Mouse (Mus musculus) bone marrow macrophage, adult 2 months (primary cell): ENCODE measurements around the gene Dpm1.

Experiments used
- CTCF ChIP-seq: IDR thresholded peaks from 2 replicates; pipeline ENCODE4 v1.5.1; 2012; ENCODE audit warnings: low read depth, mild to moderate bottlenecking, low read length, moderate library complexity
- POLR2A ChIP-seq: IDR thresholded peaks from 2 replicates; pipeline ENCODE4 v1.6.1; 2012; ENCODE audit warnings: mild to moderate bottlenecking, low read depth, low read length, borderline replicate concordance

DNA sequence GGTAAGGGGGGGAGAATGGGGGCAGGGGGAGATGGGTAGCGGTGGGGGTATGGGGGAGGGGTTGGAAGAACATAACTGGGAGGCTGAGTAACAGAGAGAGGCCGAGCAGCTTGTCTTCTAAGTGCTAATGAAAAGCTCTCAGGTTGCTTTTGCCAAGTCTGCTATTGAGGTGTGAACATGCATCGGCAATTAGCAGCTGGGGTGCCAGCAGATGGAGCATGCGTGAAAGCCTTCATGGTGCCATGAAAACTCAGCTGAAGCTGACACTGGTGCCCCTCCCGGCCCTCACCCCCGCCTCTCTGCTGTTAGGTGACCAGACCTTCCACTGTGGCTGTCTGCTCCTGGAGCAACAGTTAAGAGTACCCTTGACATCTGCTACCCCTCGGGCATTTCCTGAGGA, 23.4 kb upstream of the Dpm1 start:
- TF ChIP-seq CTCF (no peak), POLR2A (no peak)
